Mouse (Mus musculus) hindbrain, embryonic 10.5 days (tissue): ENCODE data around the gene AC134908.4. TPM values are rescaled to one million over a fixed set of nuclear protein-coding genes. Genes with fewer than 3 reads are reported as not detected.

Source experiments
- DNase-seq: peaks from one replicate; pipeline ENCODE4 v3.0.0-alpha.2; 2017; ENCODE audit warnings: low spot score
- H3K27ac ChIP-seq: fragments of 300-500 bp; sonication (generic); 2 replicates; pipeline ENCODE4 v1.5.1; 2016; ENCODE audit warnings: mild to moderate bottlenecking, moderate library complexity
- H3K27me3 ChIP-seq: fragments of 300-500 bp; sonication (generic); 2 replicates; pipeline ENCODE4 v1.6.1; 2016; ENCODE audit warnings: mild to moderate bottlenecking; ENCODE audit not compliant: poor library complexity, insufficient read depth, severe bottlenecking
- H3K36me3 ChIP-seq: fragments of 300-500 bp; sonication (generic); 2 replicates; pipeline ENCODE4 v1.6.1; 2016; ENCODE audit warnings: mild to moderate bottlenecking, moderate library complexity
- H3K4me1 ChIP-seq: fragments of 300-500 bp; sonication (generic); replicated peaks from 2 replicates; pipeline ENCODE4 v1.6.1; 2016; ENCODE audit warnings: mild to moderate bottlenecking
- H3K4me3 ChIP-seq: fragments of 300-500 bp; sonication (generic); 2 replicates; pipeline ENCODE4 v1.5.1; 2016; ENCODE audit warnings: mild to moderate bottlenecking, moderate library complexity
- H3K9me3 ChIP-seq: fragments of 300-500 bp; sonication (generic); 2 replicates; pipeline ENCODE4 v1.6.1; 2016; ENCODE audit warnings: mild to moderate bottlenecking, moderate library complexity
- WGBS: fragments of 180-500 bp; shearing (Covaris S2); methylation state at CpG from one replicate; pipeline ENCODE4 v1.1.7; 2016; 5-methylcytosine and 5-hydroxymethylcytosine counted together
- polyA plus RNA-seq: library from polyadenylated mRNA; unstranded; fragments of >200 nt; fragmentation: Nextera tagmentation; extraction: Ambion mirVana; gene quantifications from 2 replicates; pipeline ENCODE4 v1.2.1, GENCODE M21; 2016

The AC134908.4 gene
- polyA plus RNA-seq, 1 experiment from 2014 or later, result 3.4 TPM

DNA sequence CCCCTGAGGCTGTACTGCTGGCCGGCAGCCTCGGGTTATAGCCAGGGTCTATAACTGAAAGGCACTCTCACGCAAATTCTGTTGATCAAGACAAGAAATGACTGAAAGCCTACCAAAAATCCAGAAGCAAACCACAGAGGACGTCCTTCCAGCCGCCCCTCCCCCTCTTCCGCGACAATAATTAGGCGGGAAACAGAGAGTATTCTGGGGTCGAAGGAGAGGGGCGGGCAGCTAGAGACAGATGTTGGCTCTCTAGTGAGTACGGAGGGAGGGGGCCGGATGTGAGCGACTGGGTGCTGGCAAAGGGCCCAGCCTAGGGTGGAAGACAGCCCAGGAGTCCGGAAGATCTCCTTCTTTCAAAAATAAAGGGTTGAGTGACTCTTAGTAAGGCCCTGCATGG is 2.8 kb downstream of the AC134908.4 start, which contains the start of gene Fam173a:
Fam173a (minus strand) TSS at position 287 of the 400 bp plus-strand sequence.
- WGBS, result 2% methylated on average over 14 of the region's 14 CpGs
- Histone ChIP-seq H3K27me3 (no peaks in the 10 kb centered on the region), H3K27ac (peak within 1 kb of the TSS; percentile 95), H3K4me3 (peak within 1 kb of the TSS; percentile 86), H3K36me3 (peaks cover 55% of the 10 kb centered on the region), H3K4me1 (peaks cover 73% of the 10 kb centered on the region), H3K9me3 (no peaks in the 10 kb centered on the region)
- peak; percentile 71 for DNase-seq

DNA sequence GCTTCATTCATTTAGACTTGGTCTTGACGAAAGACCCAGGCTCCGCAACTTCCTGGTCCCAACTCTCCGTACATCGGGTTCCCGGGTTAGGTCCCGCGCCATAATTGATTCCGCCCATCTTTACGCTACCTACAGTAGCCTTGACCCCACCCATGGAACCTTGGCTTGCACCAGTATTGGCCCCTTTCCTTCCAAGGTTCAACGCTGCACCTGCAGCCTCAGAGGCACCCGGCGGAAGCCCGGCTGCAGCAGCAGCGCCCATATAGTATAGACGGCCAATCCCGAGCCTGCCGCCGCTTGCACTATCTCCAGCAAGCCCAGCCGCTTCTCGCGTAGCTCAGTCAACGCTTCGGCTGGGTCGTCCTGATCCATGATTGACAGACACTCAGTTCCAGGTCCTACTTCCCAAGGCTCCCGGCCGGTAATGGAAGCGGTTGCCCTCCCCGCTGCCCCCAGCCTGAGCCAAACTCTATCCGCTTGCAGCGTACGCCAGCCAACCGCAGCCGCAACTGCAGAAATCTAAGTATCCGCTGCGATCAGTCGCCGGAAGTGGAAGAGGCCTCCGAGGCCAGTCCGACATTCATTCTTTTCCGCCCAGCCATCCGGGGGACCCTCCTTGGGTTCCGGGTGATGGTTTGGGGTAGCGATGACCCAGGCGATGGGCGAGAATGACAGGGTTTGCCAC is 3.5 kb downstream of the AC134908.4 start:
- Histone ChIP-seq H3K27me3 (no peaks in the 10 kb centered on the region), H3K27ac (peak overlapping the region; percentile 95), H3K9me3 (no peaks in the 10 kb centered on the region), H3K4me3 (peak overlapping the region; percentile 86), H3K36me3 (peaks cover 61% of the 10 kb centered on the region), H3K4me1 (peaks cover 67% of the 10 kb centered on the region)
- WGBS, result under 1% methylated on average over 45 of the region's 45 CpGs
- DNase-seq, result peak; percentile 86

DNA sequence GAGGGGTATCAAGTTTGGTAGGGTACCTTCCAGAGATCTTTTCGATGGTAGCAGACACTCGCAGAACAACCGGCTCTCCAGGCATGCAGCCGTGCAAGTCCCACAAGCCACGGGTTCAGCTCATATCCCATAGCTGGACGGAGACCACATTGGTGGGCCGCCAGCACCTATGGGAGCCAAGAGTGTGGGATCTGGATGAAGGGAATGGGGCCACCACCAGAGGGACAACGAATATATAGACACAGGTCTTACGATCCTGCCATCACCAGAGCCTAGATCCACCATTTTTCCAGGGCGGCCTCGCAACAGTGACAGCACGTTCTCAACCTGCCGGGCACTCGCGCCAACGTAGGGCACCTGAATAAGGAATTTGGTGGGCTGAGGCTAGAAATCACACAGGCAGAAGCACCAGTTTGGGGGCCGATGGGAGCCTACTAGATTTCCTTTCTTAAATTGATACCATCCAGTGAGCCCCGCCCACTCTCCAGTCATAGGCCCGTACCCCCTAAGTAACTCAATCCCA is 4.1 kb downstream of the AC134908.4 start:
- peaks cover 66% of the 10 kb centered on the region for H3K36me3 ChIP-seq
- H3K27me3 ChIP-seq, result no peaks in the 10 kb centered on the region

DNA sequence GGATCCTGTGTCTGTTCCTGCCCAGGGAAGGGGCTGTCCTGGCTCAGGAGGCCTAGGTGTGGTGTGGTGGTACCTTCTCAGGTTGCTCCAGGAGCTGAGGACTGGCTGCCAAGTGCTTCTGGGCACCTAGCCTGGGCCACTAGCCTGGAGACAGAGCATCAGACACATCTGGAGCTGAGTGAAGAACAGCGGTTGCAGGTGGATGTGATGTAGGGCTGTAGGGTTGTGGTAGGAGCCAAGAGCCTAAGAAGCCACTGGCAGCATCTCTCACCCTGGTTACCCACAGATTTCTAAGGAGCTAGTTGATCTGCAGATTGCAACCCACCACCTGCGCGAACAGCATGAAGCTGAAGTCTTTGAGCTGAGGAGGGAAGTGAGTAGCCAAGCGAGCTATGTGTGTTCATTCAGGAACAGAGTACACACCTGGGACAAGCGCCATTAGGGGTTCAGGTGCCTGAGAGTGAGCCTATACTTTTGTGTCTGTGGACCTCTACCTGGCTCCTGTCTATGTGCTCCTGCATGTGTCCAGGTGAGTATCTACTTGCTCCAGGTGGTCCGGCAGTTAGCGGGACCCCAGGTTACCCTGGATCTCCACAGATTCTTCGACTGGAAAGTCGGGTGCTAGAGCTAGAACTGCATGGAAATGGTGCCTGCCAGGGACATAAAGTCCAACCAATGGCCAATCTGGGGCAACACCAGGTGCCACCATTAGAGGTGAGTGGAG is 8.5 kb downstream of the AC134908.4 start:
- 91% methylated on average over 9 of the region's 9 CpGs for WGBS
- 0 out of 2 replicates have a peak overlapping the region, but pooled peaks have one; percentile 1 for H3K4me3 ChIP-seq

More for the DNA sequence above, 4.1 kb downstream of the AC134908.4 start:
- H3K27ac ChIP-seq, result peak overlapping the region; percentile 95
- H3K4me1 ChIP-seq, result peaks cover 62% of the 10 kb centered on the region
- no peaks in the 10 kb centered on the region for H3K9me3 ChIP-seq
- H3K4me3 ChIP-seq, result peak overlapping the region; percentile 86
- WGBS, result 31% methylated on average over 19 of the region's 19 CpGs
- DNase-seq, result peak; percentile 45

DNA sequence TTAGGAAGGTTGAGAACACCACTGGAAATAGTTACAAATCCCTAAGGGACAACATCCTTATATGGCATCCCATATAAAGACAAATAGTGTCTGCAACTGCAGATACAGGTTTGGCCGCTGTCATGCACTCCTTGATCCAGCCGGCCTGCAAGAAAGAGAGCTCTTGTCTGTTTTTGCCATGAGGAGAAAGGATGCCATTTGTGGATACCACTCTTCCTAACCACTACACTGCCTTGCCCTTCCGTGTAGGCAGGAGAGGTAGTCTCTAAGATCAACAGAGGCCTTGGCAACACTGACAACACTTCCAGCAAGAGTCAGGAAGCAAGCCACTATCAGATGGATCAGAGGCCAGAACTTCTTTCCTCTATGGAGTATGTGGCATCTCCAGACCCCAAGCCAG is 9.2 kb downstream of the AC134908.4 start, which contains the start of gene Ccdc78:
Ccdc78 (plus strand) TSS at position 301 of the 400 bp plus-strand sequence.
- Histone ChIP-seq H3K4me1 (peaks cover 49% of the 10 kb centered on the region), H3K27ac (peak within 1 kb of the TSS; percentile 97), H3K36me3 (peaks cover 72% of the 10 kb centered on the region), H3K27me3 (no peaks in the 10 kb centered on the region), H3K4me3 (peak within 1 kb of the TSS; percentile 75), H3K9me3 (no peaks in the 10 kb centered on the region)
- DNase-seq, result no peak
- WGBS, result 87% methylated on average over 3 of the region's 3 CpGs

More for the DNA sequence above, 8.5 kb downstream of the AC134908.4 start:
- Histone ChIP-seq H3K36me3 (peaks cover 65% of the 10 kb centered on the region), H3K27ac (no peak overlapping the region), H3K4me1 (peaks cover 53% of the 10 kb centered on the region), H3K27me3 (no peaks in the 10 kb centered on the region), H3K9me3 (no peaks in the 10 kb centered on the region)
- DNase-seq, result no peak

DNA sequence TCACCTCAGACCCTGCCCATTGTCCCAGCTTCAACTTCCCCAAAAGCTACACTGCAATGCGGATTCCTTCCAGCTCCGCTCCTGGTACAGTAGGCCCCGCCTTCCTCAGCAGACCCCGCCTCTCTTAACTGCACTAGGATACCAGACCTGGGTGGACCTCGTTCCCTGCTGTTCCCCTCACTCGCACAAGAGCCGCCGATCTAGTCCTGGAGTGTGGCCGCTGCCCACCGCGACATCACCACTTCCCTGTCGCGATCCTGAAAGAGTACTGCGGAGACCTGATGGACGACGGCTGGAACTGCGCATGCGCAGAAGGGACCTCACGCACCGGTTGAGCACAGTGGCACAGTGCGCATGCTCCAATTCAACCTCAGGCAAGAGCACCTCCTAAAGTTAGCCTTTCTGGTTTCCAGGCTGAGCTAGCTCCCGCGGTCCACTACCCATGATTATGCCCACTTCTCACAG is 10.1 kb downstream of the AC134908.4 start, which contains the start of gene Haghl:
Haghl (minus strand) TSS at position 393 of the 465 bp plus-strand sequence.
- DNase-seq, result peak; percentile 98
- H3K9me3 ChIP-seq, result no peaks in the 10 kb centered on the region
- peaks cover 77% of the 10 kb centered on the region for H3K36me3 ChIP-seq
- H3K27ac ChIP-seq, result peak within 1 kb of the TSS; percentile 97
- peak within 1 kb of the TSS; percentile 75 for H3K4me3 ChIP-seq
- H3K4me1 ChIP-seq, result peaks cover 40% of the 10 kb centered on the region
- under 1% methylated on average over 23 of the region's 23 CpGs for WGBS
- H3K27me3 ChIP-seq, result no peaks in the 10 kb centered on the region

DNA sequence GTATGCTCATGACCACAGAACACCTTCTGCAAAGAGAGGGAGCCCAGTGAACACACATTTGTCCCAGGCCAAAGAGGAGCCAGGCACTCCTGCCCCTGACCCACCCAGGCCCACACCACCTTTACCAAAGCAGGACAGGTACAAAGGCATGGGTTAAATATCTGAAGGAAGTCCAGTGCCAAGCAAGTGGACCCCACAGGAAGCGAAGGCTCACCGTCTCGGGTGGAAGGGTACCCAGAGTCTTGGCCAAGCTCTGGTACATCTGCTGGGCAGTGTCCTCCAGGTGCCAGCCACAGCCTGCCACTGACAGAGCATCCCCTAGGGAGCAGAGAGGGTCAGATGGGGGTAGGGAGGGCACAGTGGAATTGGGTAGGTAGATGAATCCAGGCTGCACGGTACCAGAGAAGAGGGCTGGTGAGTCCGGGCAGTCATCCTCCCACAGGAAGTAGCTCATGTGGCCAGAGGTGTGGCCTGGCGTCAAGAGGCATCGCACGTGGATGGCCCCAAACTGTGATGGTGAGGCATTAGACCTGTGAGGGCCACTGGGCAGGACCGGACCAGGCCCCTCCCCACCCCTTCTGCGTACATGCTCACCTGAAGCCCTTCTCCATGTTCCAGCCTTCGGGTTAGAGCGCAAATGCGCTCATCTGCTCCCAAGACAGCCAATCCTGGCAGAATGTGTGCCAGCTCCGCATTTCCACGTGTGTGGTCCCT is 11.4 kb downstream of the AC134908.4 start:
- H3K4me3 ChIP-seq, result peak overlapping the region; percentile 75
- peak overlapping the region; percentile 97 for H3K27ac ChIP-seq
- no peaks in the 10 kb centered on the region for H3K9me3 ChIP-seq
- WGBS, result 87% methylated on average over 15 of the region's 15 CpGs
- no peaks in the 10 kb centered on the region for H3K27me3 ChIP-seq
- DNase-seq, result no peak
- H3K4me1 ChIP-seq, result peaks cover 39% of the 10 kb centered on the region
- peaks cover 75% of the 10 kb centered on the region for H3K36me3 ChIP-seq

DNA sequence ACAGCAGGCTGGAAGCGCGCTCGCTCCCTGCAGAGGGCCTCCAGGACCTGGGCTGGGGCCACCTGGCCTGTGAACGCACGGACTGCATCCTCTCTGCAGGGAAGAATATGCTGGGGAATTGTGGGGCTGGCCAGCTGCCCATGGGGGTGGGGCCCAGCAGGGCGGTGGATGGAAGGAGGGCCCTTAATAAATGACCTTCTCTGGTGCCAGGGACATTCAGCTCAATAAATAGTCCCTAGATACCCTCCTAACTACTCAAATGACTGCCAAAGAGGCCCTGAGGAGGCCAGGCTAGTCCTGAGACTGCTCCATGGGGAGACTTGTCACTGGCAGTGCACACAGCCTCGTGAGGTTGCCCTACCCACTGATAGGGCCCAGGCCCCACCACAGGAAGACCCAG is 12.4 kb downstream of the AC134908.4 start:
- Histone ChIP-seq H3K36me3 (peaks cover 66% of the 10 kb centered on the region), H3K9me3 (no peaks in the 10 kb centered on the region), H3K4me1 (peaks cover 39% of the 10 kb centered on the region), H3K27me3 (no peaks in the 10 kb centered on the region), H3K27ac (no peak overlapping the region), H3K4me3 (peak overlapping the region; percentile 5; the same call in 1 of the 2 replicates)
- DNase-seq, result no peak
- WGBS, result 87% methylated on average over 7 of the region's 7 CpGs

DNA sequence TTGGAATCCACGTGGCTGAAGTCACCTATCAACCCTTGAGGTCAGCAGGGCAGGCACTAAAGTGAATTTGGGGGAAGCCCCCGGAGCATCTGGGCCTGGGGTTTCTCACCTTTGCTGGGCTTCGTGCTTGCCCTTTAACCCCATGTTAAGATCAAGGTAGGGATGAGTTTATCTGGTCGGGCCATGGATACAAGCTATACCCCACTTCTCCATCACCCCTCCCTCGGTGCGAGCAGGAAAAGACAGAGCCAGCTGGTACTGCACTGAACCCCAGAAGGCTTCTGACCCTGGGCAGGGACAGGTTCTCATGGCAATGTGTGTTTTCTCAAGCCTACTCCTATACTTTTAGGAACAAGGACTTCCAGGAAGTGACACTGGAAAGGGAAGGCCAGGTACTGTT is 14.1 kb downstream of the AC134908.4 start:
- 88% methylated on average over 6 of the region's 6 CpGs for WGBS
- no peaks in the 10 kb centered on the region for H3K9me3 ChIP-seq
- H3K27ac ChIP-seq, result no peak overlapping the region
- no peak for DNase-seq
- H3K4me1 ChIP-seq, result peaks cover 37% of the 10 kb centered on the region
- no peak overlapping the region for H3K4me3 ChIP-seq
- no peaks in the 10 kb centered on the region for H3K27me3 ChIP-seq
- H3K36me3 ChIP-seq, result peaks cover 60% of the 10 kb centered on the region

DNA sequence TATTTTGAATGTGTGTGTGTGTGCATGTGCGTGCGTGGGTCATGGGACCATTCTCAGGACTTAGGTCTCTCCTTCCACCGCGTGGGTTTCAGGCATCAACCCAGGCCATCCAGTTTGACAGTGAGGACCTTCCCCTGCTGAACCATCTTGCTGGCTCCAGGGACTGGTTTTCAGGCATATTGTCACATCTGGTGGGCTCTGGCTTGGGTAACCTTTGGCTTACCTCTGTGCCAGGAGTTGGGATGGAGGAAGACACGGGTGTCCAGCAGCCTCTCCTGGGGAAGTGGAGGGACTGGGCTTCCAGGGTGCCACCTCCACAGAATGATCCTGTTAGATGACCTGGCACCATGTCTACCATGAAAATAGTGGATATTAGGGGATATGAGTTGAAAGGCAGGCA is 17.5 kb downstream of the AC134908.4 start:
- no peak overlapping the region for H3K4me3 ChIP-seq
- H3K36me3 ChIP-seq, result peaks cover 45% of the 10 kb centered on the region
- H3K27ac ChIP-seq, result no peak overlapping the region
- peaks cover 32% of the 10 kb centered on the region for H3K4me1 ChIP-seq
- WGBS, result 91% methylated on average over 5 of the region's 5 CpGs
- no peaks in the 10 kb centered on the region for H3K27me3 ChIP-seq
- no peak for DNase-seq
- no peaks in the 10 kb centered on the region for H3K9me3 ChIP-seq

DNA sequence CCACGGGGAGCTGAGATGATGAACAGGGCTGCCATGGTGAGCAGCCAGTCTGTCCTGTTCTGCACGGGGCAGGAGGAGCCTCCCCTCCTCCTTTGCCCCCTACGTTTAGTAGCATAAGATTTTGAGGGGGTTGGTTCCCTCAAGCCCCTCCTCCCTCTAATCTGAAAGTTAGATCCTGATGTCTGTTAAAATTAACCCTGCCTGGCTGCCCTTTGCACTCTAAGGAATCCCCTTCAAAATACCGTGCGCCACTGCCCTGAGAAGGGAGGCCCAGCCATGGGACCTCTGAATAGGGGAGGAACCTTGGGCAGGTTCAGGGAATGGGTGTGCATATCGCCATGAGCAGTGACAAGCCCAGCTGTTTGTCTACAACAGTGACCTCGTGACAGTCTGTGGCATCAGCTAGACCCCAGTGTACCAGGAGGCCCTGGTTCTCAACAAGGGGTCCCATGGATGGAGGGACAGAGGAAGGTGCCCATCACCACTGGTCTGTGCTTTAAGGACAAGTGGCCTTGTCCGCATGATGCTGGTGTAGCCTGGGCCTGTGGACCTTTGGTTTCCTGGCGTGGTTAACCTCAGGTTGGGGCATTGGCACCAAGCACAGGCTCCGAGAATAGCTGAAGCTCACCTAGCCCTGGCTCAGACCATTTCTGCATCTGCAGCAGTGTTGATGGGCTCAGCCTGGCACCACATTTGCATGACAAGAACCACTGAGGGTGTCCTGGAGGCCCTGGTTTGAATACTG is 20.0 kb downstream of the AC134908.4 start:
- no peak overlapping the region for H3K27ac ChIP-seq
- peak overlapping the region; percentile 68; the same call in 1 of the 2 replicates for H3K4me3 ChIP-seq
- 84% methylated on average over 10 of the region's 10 CpGs for WGBS
- no peaks in the 10 kb centered on the region for H3K27me3 ChIP-seq
- H3K36me3 ChIP-seq, result peaks cover 20% of the 10 kb centered on the region
- DNase-seq, result no peak
- H3K9me3 ChIP-seq, result no peaks in the 10 kb centered on the region
- H3K4me1 ChIP-seq, result peaks cover 25% of the 10 kb centered on the region
